Mouse (Mus musculus) 3134 (cell line): Measurements from ENCODE around the gene Btaf1.

Experiments
- DNase-seq: peaks from one replicate; pipeline ENCODE4 v3.0.0-alpha.2; 2011; ENCODE audit warnings: low spot score; ENCODE audit not compliant: insufficient read length; ENCODE audit errors: extremely low read depth

The Btaf1 gene

GRCm38 (mm10) chr19:37020531-37020930 lies 94.7 kb downstream of the Btaf1 start:
- no peak for DNase-seq

- DNase-seq, result no peak
Measured at GRCm38 (mm10) chr19:37020951-37021350, 95.1 kb downstream of the Btaf1 start.

GRCm38 (mm10) chr19:37022146-37022545 lies 96.3 kb downstream of the Btaf1 start:
- no peak for DNase-seq

GRCm38 (mm10) chr19:37025839-37026319 lies 100.0 kb downstream of the Btaf1 start:
- DNase-seq, result no peak

GRCm38 (mm10) chr19:37026408-37026807 lies 100.5 kb downstream of the Btaf1 start:
- no peak for DNase-seq

GRCm38 (mm10) chr19:37029771-37030170 lies 103.9 kb downstream of the Btaf1 start:
- DNase-seq, result no peak

GRCm38 (mm10) chr19:37031446-37031845 lies 105.6 kb downstream of the Btaf1 start:
- DNase-seq, result no peak

GRCm38 (mm10) chr19:37032364-37032763 lies 106.5 kb downstream of the Btaf1 start:
- DNase-seq, result no peak

GRCm38 (mm10) chr19:37040906-37041305 lies 115.0 kb downstream of the Btaf1 start:
- no peak for DNase-seq

GRCm38 (mm10) chr19:37044431-37044830 lies 118.6 kb downstream of the Btaf1 start:
- DNase-seq, result no peak

GRCm38 (mm10) chr19:37048507-37048906 lies 122.6 kb downstream of the Btaf1 start:
- no peak for DNase-seq

GRCm38 (mm10) chr19:37050643-37051345 lies 124.9 kb downstream of the Btaf1 start:
- no peak for DNase-seq

GRCm38 (mm10) chr19:37055976-37056556 lies 130.2 kb downstream of the Btaf1 start:
- no peak for DNase-seq

- DNase-seq, result peak; percentile 71
Measured at GRCm38 (mm10) chr19:37057161-37057905, 131.5 kb downstream of the Btaf1 start.

- DNase-seq, result peak; percentile 49
Measured at GRCm38 (mm10) chr19:37059623-37060022, 133.7 kb downstream of the Btaf1 start.

- no peak for DNase-seq
Measured at GRCm38 (mm10) chr19:37060078-37060477, 134.2 kb downstream of the Btaf1 start.
